Mouse (Mus musculus) lung, adult 2 months (tissue): ENCODE data around the gene Mgat1.

Experiments
- CTCF ChIP-seq: fragments of 200-500 bp; IDR thresholded peaks from 2 replicates; pipeline ENCODE4 v1.5.1; 2011; ENCODE audit warnings: mild to moderate bottlenecking, low read length, control low read depth; ENCODE audit not compliant: insufficient read depth
- POLR2A ChIP-seq: fragments of 200-500 bp; IDR thresholded peaks from 2 replicates; pipeline ENCODE4 v1.6.1; 2011; ENCODE audit warnings: low read depth, mild to moderate bottlenecking, control low read depth, low read length, borderline replicate concordance; ENCODE audit errors: extremely low read depth

GRCm38 (mm10) chr11:49203771-49204497, 40.1 kb upstream of the Mgat1 start:
- TF ChIP-seq CTCF = no peak
- TF ChIP-seq POLR2A = peak; percentile 31; the same call in 1 of the 2 replicates
